Mouse (Mus musculus) liver, postnatal 0 days (tissue): ENCODE data around the gene Camkv.
A peak's percentile ranks its signal among the peaks of the same experiment; 100 is the strongest.

ENCODE experiments used
- CTCF ChIP-seq: sonication (generic); IDR thresholded peaks from 2 replicates; pipeline ENCODE4 v1.5.1; 2016; ENCODE audit warnings: antibody characterized with exemption, low read depth
- EP300 ChIP-seq: IDR thresholded peaks from 2 replicates; pipeline ENCODE4 v1.6.1; 2016; ENCODE audit warnings: antibody characterized with exemption, low read depth, mild to moderate bottlenecking

DNA sequence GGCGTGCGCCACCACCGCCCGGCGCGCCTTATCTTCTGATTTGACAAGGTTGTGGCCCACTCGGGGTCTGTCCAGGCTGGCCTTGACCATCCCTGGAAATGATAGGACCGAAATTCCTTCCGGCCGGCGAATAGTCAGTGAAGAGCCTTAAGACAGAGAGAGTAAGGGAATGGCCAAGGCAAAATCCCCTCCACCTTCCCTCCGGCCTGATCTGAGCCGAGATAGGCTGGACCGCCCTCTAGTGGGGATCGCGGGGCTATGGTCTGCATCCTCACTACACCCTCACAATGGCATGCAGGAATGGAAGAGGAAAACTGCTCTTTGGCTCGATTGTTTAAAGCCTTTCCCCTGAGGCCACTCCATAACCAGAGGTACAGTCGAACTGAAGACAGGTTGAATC, 50.9 kb downstream of the Camkv start:
- TF ChIP-seq CTCF (peak; percentile 93), EP300 (no peak)
